Mouse (Mus musculus) liver, adult 10 weeks (tissue): Measurements from ENCODE around the gene Olfr13. TPM values are rescaled to one million over a fixed set of nuclear protein-coding genes. Genes with fewer than 3 reads are reported as not detected.

Source experiments
- polyA plus RNA-seq: library from polyadenylated mRNA; stranded (reverse); fragments of 350-450 nt; fragmentation: Illumina TruSeq; extraction: RNeasy Lipid Tissue Mini Kit (QIAGEN cat#74804); gene quantifications from one replicate; pipeline ENCODE4 v1.2.3, GENCODE M21; 2014; ENCODE audit warnings: low read depth, low replicate concordance

The Olfr13 gene
- polyA plus RNA-seq, result not detected

GRCm38 (mm10) chr6:43171840-43172239 lies at the start of gene Olfr13:
Gene Olfr13, plus strand, starts transcription at chr6:43172140.

GRCm38 (mm10) chr6:43146267-43146666 lies 25.7 kb upstream of the Olfr13 start, which contains the start of gene Olfr237-ps1:
Gene Olfr237-ps1, plus strand, starts transcription at chr6:43146567.

GRCm38 (mm10) chr6:43162982-43163381 lies 9.0 kb upstream of the Olfr13 start, which contains the start of gene Olfr437:
Gene Olfr437, plus strand, starts transcription at chr6:43163282.

GRCm38 (mm10) chr6:43196781-43197180 lies 24.8 kb downstream of the Olfr13 start, which contains the start of gene Olfr435:
Gene Olfr435, plus strand, starts transcription at chr6:43197146.

GRCm38 (mm10) chr6:43212873-43213272 lies 40.9 kb downstream of the Olfr13 start, which contains the start of gene Olfr434:
Gene Olfr434, plus strand, starts transcription at chr6:43213021.

Other genes with a start within 250 kb of the Olfr13 start
- not detected for gene Olfr444, start 223.1 kb upstream of the Olfr13 start, polyA plus RNA-seq
- not detected for gene Olfr441, start 65.8 kb upstream of the Olfr13 start, polyA plus RNA-seq
- gene Olfr237-ps1, start 25.6 kb upstream of the Olfr13 start, polyA plus RNA-seq, result not detected
- gene Olfr437, start 8.9 kb upstream of the Olfr13 start, polyA plus RNA-seq, result not detected
- gene Olfr435, start 25.0 kb downstream of the Olfr13 start, polyA plus RNA-seq, result not detected
- gene Olfr434, start 40.9 kb downstream of the Olfr13 start, polyA plus RNA-seq, result not detected
- not detected for gene Olfr47, start 59.4 kb downstream of the Olfr13 start, polyA plus RNA-seq
- gene Arhgef5, start 93.4 kb downstream of the Olfr13 start, polyA plus RNA-seq, result 11.0 TPM
- not detected for gene Nobox, start 137.4 kb downstream of the Olfr13 start, polyA plus RNA-seq